Comparison of ENCODE assay signal across 8 mouse cellular contexts in the genomic region with DNA sequence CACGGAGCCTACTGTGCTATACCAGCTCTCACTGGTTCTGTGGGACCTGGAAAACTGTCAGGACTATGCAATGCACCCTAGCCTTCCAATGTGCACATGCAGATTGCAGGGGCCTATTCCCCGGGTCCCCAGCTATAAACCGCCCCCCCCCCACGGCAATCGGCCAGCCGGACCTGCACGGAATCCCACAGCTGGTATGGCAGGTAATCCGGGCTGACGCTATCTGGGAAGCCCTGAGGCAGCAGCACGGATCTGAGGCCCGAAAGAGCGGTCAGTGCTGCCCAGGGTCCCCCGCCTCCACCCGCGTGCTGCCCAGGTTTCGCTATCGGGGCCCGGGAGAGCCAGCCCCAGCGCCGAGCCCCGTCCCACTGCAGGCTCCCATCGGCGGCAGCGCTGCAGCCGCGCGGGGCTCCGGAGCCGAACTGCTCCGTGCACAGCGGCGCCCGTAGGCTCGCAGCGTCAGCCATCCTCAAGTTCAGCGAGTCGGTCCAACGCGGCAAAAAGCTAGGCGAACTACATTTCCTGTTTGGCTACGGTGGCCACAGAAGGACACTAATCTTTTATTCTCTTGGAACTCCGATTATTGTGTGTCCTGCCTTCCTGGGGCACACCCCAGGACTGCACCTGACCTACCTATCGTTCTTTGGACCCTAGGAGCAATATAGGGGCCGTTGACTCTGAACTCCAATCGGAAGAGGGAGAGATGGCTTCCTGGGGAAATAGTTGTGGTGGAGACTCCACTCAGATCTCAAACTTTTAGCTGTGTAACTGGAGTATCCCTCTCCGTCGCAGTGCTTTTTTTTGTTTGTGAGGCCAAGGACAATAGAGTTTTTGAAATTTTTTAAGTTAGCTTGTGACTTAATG. TPM values are rescaled to one million over a fixed set of nuclear protein-coding genes. Genes with fewer than 3 reads are reported as not detected.
DNase-seq lines count a peak whose midpoint lies in the region; ATAC-seq lines count a peak whose summit lies in the region.

A gene (minus strand): TSS at position 554 of the 864 bp plus-strand sequence.

- H3K4me3 ChIP-seq in hindbrain, embryonic 13.5 days = peak within 1 kb of the TSS; percentile 88

- peaks cover 22% of the 10 kb centered on the region for H3K4me1 ChIP-seq in hindbrain, embryonic 13.5 days (replicated peaks)

- H3K27ac ChIP-seq in hindbrain, embryonic 13.5 days = peak within 1 kb of the TSS; percentile 79

- H3K9me3 ChIP-seq in hindbrain, embryonic 13.5 days = no peaks in the 10 kb centered on the region

- ATAC-seq in hindbrain, embryonic 13.5 days (ENCODE audit: low FRiP score) = peak; percentile 63

- peak within 1 kb of the TSS; percentile 92 for H3K9ac ChIP-seq in hindbrain, embryonic 13.5 days

- WGBS in hindbrain, embryonic 13.5 days = under 1% methylated on average over 47 of the region's 47 CpGs

- peak within 1 kb of the TSS; percentile 88 for H3K4me2 ChIP-seq in hindbrain, embryonic 13.5 days

- DNase-seq in Muller cell, postnatal 12 days (ENCODE audit: inconsistent ontology term) = peak; percentile 77
- peak; percentile 77 for DNase-seq in cerebellum, adult 9-11 months
- DNase-seq in frontal cortex, postnatal 25 days (ENCODE audit: low spot score in 2 of 2) = peak; percentile 51 to 61
- peak; percentile 51 to 65 for DNase-seq in layer of hippocampus, postnatal 25 days (ENCODE audit: extremely low spot score in 1 of 2, low spot score in 1 of 2)
- peak; percentile 76 for DNase-seq in lung, postnatal 14 days
- DNase-seq in ovary, postnatal 36 days (ENCODE audit: low spot score) = peak; percentile 63
- peak; percentile 76 for DNase-seq in thymus, postnatal 14 days

- no peaks in the 10 kb centered on the region for H3K27me3 ChIP-seq in hindbrain, embryonic 13.5 days

- H3K36me3 ChIP-seq in hindbrain, embryonic 13.5 days = 0 out of 2 replicates have a peak, but pooled peaks cover 3% of the 10 kb centered on the region

RNA-seq across cellular contexts. Expression of the gene that starts here (rescaled TPM):
- 17.2 and 20.3 TPM in 2 replicates for polyA plus RNA-seq in hindbrain, embryonic 13.5 days (2015; fragmentation: Nextera tagmentation; extraction: Ambion mirVana)
- total RNA-seq in layer of hippocampus, postnatal 25 days (2021) = 10 to 100 TPM; 24.1 to 24.6 TPM

Comparison
In these comparisons a context has a peak if more than half of its experiments do, and no peak if none do; other contexts are left out.
1. Peak in every context shown above with its lines: DNase-seq, ATAC-seq, H3K4me3 ChIP-seq and H3K27ac ChIP-seq.